Mouse (Mus musculus) myocyte (in vitro differentiated cells): Measurements from ENCODE around the gene Abhd12. TPM values are rescaled to one million over a fixed set of nuclear protein-coding genes. Genes with fewer than 3 reads are reported as not detected.

ENCODE experiments used
- H3K27me3 ChIP-seq: one replicate; pipeline ENCODE4 v1.6.1; 2011; ENCODE audit not compliant: control insufficient read depth, insufficient read depth, insufficient read length
- H3K36me3 ChIP-seq: one replicate; pipeline ENCODE4 v1.6.1; 2011; ENCODE audit not compliant: control insufficient read depth, insufficient read depth
- H3K4me2 ChIP-seq: one replicate; pipeline ENCODE4 v1.6.1; 2011; ENCODE audit warnings: low read depth, control low read depth
- H3K4me3 ChIP-seq: one replicate; pipeline ENCODE4 v1.5.1; 2011; ENCODE audit warnings: mild to moderate bottlenecking, control low read depth, moderate library complexity
- H3K79me2 ChIP-seq: one replicate; pipeline ENCODE4 v1.6.1; 2011; ENCODE audit not compliant: control insufficient read depth, insufficient read depth
- H3ac ChIP-seq: one replicate; pipeline ENCODE4 v1.6.1; 2011; ENCODE audit not compliant: control insufficient read depth, insufficient read length
- CEBPB ChIP-seq: IDR thresholded peaks from 2 replicates; pipeline ENCODE4 v1.6.1; 2011; ENCODE audit warnings: mild to moderate bottlenecking, moderate library complexity; ENCODE audit not compliant: poor library complexity, insufficient read depth, severe bottlenecking
- E2F4 ChIP-seq: IDR thresholded peaks from one replicate; pipeline ENCODE4 v1.6.1; 2011; ENCODE audit warnings: mild to moderate bottlenecking, control low read depth, moderate library complexity; ENCODE audit not compliant: insufficient read depth
- MAX ChIP-seq: IDR thresholded peaks from one replicate; pipeline ENCODE4 v1.6.1; 2011; ENCODE audit warnings: low read depth, mild to moderate bottlenecking, control low read depth
- MYOD1 ChIP-seq, 3 experiments: IDR thresholded peaks; one replicate each; pipeline ENCODE4 v1.6.1; 2011; ENCODE audit warnings: control low read depth in 2 of 3, low read depth in 2 of 3, mild to moderate bottlenecking in 2 of 3, moderate library complexity in 1 of 3; ENCODE audit not compliant: insufficient read length in 2 of 3, control insufficient read depth in 1 of 3
- MYOG ChIP-seq, 3 experiments: IDR thresholded peaks; one replicate each; pipeline ENCODE4 v1.6.1; 2011; ENCODE audit warnings: control low read depth in 2 of 3, low read depth in 2 of 3, mild to moderate bottlenecking in 2 of 3; ENCODE audit not compliant: insufficient read length in 2 of 3, control insufficient read depth in 1 of 3, insufficient read depth in 1 of 3
- POLR2A ChIP-seq: IDR thresholded peaks from one replicate; pipeline ENCODE4 v1.6.1; 2011; ENCODE audit warnings: low read depth, mild to moderate bottlenecking, control low read depth, moderate library complexity; ENCODE audit not compliant: insufficient read length
- POLR2AphosphoS2 ChIP-seq: IDR thresholded peaks from one replicate; pipeline ENCODE4 v1.6.1; 2011; ENCODE audit warnings: low read depth, control low read depth; ENCODE audit not compliant: insufficient read length
- REST ChIP-seq: IDR thresholded peaks from one replicate; pipeline ENCODE4 v1.6.1; 2011; ENCODE audit warnings: mild to moderate bottlenecking, control low read depth, moderate library complexity; ENCODE audit not compliant: insufficient read depth, insufficient read length
- SRF ChIP-seq: IDR thresholded peaks from one replicate; pipeline ENCODE4 v1.6.1; 2011; ENCODE audit warnings: low read depth; ENCODE audit not compliant: control insufficient read depth, insufficient read length
- TCF12 ChIP-seq: IDR thresholded peaks from one replicate; pipeline ENCODE4 v1.6.1; 2011; ENCODE audit warnings: mild to moderate bottlenecking, control low read depth; ENCODE audit not compliant: poor library complexity, insufficient read depth, severe bottlenecking
- TCF3 ChIP-seq: IDR thresholded peaks from one replicate; pipeline ENCODE4 v1.6.1; 2011; ENCODE audit warnings: low read depth, control low read depth; ENCODE audit not compliant: insufficient read length
- USF1 ChIP-seq: IDR thresholded peaks from one replicate; pipeline ENCODE4 v1.6.1; 2011; ENCODE audit warnings: low read depth, mild to moderate bottlenecking, control low read depth, moderate library complexity
- polyA plus RNA-seq: library from polyadenylated mRNA; unstranded; fragments of >200 nt; fragmentation: generic; extraction: Trizol; gene quantifications from one replicate; pipeline ENCODE4 v1.2.1, GENCODE M21; 2012; ENCODE audit warnings: missing spikeins

Gene Abhd12
- polyA plus RNA-seq, 1 experiment, result 50.7 TPM

DNA sequence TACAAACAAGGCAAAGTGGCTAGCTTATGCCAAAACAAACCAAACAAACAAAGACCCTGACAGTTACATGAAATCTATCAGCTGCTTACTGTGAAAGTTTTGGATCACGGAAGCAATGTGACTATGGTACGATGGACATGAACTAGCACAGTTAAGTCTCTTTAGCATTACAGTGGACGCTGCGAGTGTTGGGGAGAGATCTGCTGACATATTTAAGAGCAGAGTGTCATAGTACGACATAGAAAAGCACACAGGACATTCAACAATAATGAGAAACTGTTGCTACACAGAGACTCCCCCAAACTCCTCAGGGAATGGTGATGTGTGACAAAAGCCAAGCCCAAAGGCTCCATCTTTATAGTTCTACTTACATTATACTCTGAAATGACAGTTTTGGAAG, 39.5 kb upstream of the Abhd12 start:
- Histone ChIP-seq H3K79me2 (no peaks in the 10 kb centered on the region), H3K36me3 (no peaks in the 10 kb centered on the region), H3K27me3 (no peaks in the 10 kb centered on the region), H3ac (no peak overlapping the region), H3K4me3 (no peak overlapping the region), H3K4me2 (no peak overlapping the region)
- TF ChIP-seq E2F4, result no peak
- no peak for TF ChIP-seq MYOD1 (IDR thresholded peaks at IDR 0.05; ENCODE audit: control insufficient read depth in 1 of 3, insufficient read length in 2 of 3, low read depth in 2 of 3)
- TF ChIP-seq TCF3, result no peak
- TF ChIP-seq CEBPB, result no peak
- TF ChIP-seq SRF, result no peak
- TF ChIP-seq POLR2A, result no peak
- no peak for TF ChIP-seq MAX
- TF ChIP-seq POLR2AphosphoS2, result no peak
- no peak for TF ChIP-seq MYOG (IDR thresholded peaks at IDR 0.05; ENCODE audit: control insufficient read depth in 1 of 3, insufficient read depth in 1 of 3, insufficient read length in 2 of 3, low read depth in 2 of 3)
- TF ChIP-seq TCF12, result no peak
- no peak for TF ChIP-seq REST

DNA sequence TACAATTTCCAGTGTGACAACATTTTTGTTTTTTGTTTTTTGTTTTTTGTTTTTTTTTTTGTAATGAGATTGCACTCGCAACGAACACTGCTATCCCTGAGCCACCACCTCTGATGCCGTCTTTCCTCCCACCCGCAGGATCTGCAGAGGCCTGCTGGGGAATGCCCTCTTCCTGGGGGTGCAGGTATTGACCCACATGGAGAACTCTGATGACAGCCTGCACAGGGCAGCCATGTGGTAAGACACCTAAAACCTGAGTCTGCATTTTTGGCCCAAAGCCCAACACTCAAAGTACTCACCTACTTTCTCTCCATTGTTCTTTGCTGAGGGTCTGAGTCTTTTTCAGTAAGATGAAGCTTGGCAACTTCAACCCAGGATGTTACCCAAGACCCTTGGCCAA, 30.1 kb upstream of the Abhd12 start:
- Histone ChIP-seq H3K27me3 (no peaks in the 10 kb centered on the region), H3K4me2 (no peak overlapping the region), H3K4me3 (no peak overlapping the region), H3ac (no peak overlapping the region), H3K36me3 (no peaks in the 10 kb centered on the region), H3K79me2 (no peaks in the 10 kb centered on the region)
- no peak for TF ChIP-seq E2F4
- TF ChIP-seq MYOD1 (IDR thresholded peaks at IDR 0.05; ENCODE audit: control insufficient read depth in 1 of 3, insufficient read length in 2 of 3, low read depth in 2 of 3), result no peak
- TF ChIP-seq MYOG (IDR thresholded peaks at IDR 0.05; ENCODE audit: control insufficient read depth in 1 of 3, insufficient read depth in 1 of 3, insufficient read length in 2 of 3, low read depth in 2 of 3), result no peak
- TF ChIP-seq REST, result no peak
- TF ChIP-seq TCF3, result no peak

DNA sequence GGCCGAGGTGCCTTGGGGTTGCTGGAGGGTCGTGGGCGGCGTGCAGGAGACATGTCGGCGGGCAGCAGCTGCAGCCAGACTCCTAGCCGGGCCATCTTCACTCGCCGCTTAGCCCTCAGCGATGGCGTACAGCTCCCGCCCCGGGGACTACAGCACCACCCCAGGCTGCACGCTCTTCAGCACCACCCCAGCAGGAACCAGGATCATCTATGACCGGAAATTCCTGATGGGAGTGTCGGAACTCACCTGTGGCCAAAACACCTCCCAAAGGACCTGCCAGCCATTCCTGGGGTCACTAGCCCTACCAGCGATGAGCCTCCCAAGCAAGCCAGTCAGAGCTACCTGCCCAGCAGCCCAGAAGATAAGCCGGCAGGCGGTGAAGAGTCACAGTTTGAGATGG, 28.9 kb upstream of the Abhd12 start:
- no peak for TF ChIP-seq POLR2AphosphoS2
- no peak for TF ChIP-seq USF1
- no peak for TF ChIP-seq REST
- no peak for TF ChIP-seq SRF
- TF ChIP-seq MAX, result no peak
- TF ChIP-seq CEBPB, result no peak
- TF ChIP-seq POLR2A, result no peak
- TF ChIP-seq TCF3, result no peak
- TF ChIP-seq MYOD1 (IDR thresholded peaks at IDR 0.05; ENCODE audit: control insufficient read depth in 1 of 3, insufficient read length in 2 of 3, low read depth in 2 of 3), result no peak
- no peak for TF ChIP-seq TCF12
- no peak for TF ChIP-seq MYOG (IDR thresholded peaks at IDR 0.05; ENCODE audit: control insufficient read depth in 1 of 3, insufficient read depth in 1 of 3, insufficient read length in 2 of 3, low read depth in 2 of 3)
- no peak for TF ChIP-seq E2F4
- H3K79me2 ChIP-seq, result no peaks in the 10 kb centered on the region
- H3K4me2 ChIP-seq, result no peak overlapping the region
- H3K4me3 ChIP-seq, result no peak overlapping the region
- H3ac ChIP-seq, result no peak overlapping the region
- H3K27me3 ChIP-seq, result no peaks in the 10 kb centered on the region
- H3K36me3 ChIP-seq, result no peaks in the 10 kb centered on the region

DNA sequence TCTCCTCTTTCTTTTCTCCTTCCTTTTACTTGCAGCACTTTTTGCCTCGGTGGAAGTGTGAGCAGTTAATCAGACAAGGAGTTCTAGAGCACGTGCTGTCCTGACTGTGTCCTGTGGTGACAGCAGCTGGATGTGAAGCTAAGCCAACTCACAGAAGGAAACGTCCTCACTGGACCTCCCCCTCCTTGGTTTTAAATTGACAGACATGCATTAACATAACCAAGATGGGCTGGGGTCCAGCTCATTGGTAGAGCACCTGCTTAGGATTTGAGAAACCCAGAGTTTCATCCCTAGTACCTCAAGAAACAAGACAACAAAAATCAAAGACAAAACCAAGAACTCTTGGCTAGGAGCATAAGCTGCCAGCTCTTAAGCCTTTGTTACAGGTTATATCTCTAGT, 26.3 kb upstream of the Abhd12 start:
- Histone ChIP-seq H3K4me2 (no peak overlapping the region), H3K4me3 (no peak overlapping the region), H3K36me3 (no peaks in the 10 kb centered on the region), H3ac (no peak overlapping the region), H3K79me2 (no peaks in the 10 kb centered on the region), H3K27me3 (no peaks in the 10 kb centered on the region)
- TF ChIP-seq USF1 (no peak), CEBPB (no peak), SRF (no peak), POLR2A (no peak), E2F4 (no peak), TCF3 (no peak)

DNA sequence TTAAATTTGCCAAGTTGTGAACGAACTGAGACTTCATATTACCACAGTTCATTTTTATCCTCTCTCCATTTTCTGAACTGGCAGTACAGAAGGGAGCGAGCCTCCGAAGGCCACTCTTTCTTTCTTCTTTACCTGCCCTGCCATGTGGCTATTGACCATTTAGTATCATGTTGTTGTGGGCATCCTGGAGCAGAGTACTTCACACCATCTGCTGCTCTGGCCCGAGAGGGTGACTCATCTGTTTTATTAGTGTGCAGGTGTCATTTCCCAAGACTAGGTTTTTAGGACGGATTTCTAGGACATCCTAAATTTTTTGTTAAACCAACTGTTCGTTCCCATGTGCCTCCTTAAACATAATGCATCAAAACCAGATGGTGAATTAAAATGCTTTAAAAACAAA, 24.6 kb upstream of the Abhd12 start:
- Histone ChIP-seq H3K4me3 (no peak overlapping the region), H3ac (no peak overlapping the region), H3K79me2 (no peaks in the 10 kb centered on the region), H3K36me3 (no peaks in the 10 kb centered on the region), H3K27me3 (no peaks in the 10 kb centered on the region), H3K4me2 (no peak overlapping the region)
- TF ChIP-seq MAX, result no peak
- no peak for TF ChIP-seq POLR2A
- no peak for TF ChIP-seq SRF
- TF ChIP-seq USF1, result no peak
- no peak for TF ChIP-seq MYOG (IDR thresholded peaks at IDR 0.05; ENCODE audit: control insufficient read depth in 1 of 3, insufficient read depth in 1 of 3, insufficient read length in 2 of 3, low read depth in 2 of 3)
- TF ChIP-seq TCF12, result no peak
